Mouse (Mus musculus) leukemia stem cell, adult 10-12 weeks (primary cell): ENCODE measurements around the gene C1ql1. TPM values are rescaled to one million over a fixed set of nuclear protein-coding genes. Genes with fewer than 3 reads are reported as not detected.

ENCODE experiments used
- polyA plus RNA-seq: library from polyadenylated mRNA; stranded (reverse); fragments of >175 nt; gene quantifications from 2 replicates; pipeline ENCODE4 v1.2.3, GENCODE M21; 2012; ENCODE audit warnings: low replicate concordance

The C1ql1 gene
- 0.11 TPM in 1 of 2 replicates, not detected in the other for polyA plus RNA-seq

DNA sequence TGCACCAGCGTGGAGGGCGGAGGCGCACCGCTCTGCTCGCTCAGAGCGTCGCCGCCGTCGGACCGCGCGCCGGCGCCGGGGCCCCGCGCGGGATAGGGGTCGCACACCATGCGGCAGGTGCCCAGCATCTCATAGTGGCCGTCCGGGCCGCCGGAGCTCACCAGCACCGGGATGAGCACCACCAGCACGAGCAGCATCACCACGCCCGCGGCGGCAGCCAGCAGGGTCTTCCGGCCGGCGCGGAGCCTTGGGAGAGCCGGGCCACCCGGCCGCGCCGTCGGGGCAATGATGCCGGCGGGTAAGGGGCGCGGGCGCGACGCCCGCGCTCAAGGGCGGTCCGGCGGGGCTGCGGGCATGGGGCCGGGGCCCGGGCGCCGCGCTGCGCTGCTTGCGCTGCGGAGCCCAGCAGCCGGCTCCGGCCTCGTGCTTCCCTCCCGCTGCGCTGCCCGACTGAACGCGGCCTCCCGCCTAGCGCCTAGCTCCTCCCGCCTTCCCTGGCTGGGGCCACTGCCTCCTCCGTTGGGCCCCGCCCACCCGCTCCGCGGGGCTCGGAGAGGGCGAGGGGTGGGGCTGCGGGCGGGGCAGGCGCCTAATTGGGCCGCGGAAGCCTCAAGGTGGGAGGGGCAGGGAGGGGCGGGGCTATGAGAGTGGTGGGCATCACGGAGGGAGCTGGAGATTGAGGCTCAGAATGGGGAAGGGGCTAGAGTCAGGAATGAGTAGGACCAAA lies at the start of gene C1ql1:
Gene C1ql1 (minus strand): TSS at position 424 of the 727 bp plus-strand sequence.

DNA sequence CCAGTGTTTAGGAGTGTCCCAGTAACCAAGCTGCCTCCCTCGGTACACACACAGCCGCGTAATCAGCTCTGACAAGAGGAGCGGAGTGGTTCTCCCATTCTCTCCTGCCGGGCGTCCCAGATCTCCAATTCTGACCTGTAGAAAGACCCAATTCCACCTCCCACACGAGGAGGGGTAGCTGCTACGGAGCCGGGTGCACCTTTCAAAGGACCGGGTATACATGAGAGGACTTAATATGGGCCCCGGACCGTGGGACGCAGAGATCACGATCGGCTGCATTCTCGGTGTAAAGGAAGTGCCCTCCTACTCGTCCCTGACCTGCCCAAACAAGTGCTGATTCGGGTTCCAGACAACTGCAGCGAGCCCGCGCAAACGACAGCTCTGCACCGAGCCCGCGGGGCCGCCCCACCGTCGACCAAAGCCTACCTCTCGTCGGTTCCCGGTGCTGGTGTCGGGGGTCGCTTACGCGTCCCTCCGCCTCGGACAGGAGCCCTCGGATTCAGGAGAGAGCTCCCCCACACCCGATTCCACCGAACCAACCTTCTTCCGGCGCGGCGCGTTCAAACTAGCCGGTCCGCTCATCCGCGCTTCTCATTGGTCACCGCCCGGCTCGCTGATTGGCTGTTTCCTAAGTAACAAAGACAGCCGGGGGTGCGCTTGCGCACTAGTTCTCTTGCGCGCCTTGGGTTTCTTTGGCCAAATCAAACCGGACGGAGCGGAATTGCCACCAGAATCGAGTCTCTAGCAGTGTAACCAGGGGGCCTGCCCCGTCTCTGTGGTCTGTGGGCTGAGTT lies 21.7 kb downstream of the C1ql1 start, which contains the start of gene Kif18b:
Gene Kif18b (minus strand): TSS at position 568 of the 794 bp plus-strand sequence.

DNA sequence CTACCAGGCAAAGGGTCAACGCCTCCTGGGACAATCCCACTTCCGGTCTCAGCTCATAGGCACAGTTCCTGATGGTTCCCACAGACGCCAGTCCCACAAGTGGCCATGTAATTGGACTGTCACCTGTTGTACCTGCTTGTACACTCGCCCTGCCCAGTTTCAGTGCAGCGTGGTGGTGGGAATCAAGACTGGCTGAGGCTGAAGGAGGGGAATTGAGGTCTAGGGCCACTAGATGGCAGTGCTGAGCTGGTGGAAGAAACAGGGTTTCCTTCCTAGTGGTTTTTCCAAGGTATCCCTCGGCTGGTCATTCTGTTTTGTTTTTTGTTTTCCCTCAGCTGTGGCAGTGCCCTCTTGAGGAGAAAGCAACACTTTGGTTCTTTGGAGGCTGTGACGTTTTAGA lies 45.7 kb downstream of the C1ql1 start, which contains the start of gene Gfap:
Gene Gfap (minus strand): TSS at position 150 of the 400 bp plus-strand sequence.

Other genes with a start within 250 kb of the C1ql1 start
- gene Ccdc43, start 248.9 kb downstream of the C1ql1 start, polyA plus RNA-seq = 2.6 and 4.1 TPM in 2 replicates
- 1.3 and 1.6 TPM in 2 replicates for gene Adam11, start 185.2 kb downstream of the C1ql1 start, polyA plus RNA-seq
- gene Gjc1, start 127.0 kb downstream of the C1ql1 start, polyA plus RNA-seq = 0.20 TPM in 1 of 2 replicates, not detected in the other
- not detected in 2 replicates for gene Higd1b, start 110.8 kb downstream of the C1ql1 start, polyA plus RNA-seq
- gene Eftud2, start 65.7 kb downstream of the C1ql1 start, polyA plus RNA-seq = 122 and 194 TPM in 2 replicates
- not detected in 2 replicates for gene Ccdc103, start 65.5 kb downstream of the C1ql1 start, polyA plus RNA-seq
- not detected in 2 replicates for gene Fam187a, start 61.5 kb downstream of the C1ql1 start, polyA plus RNA-seq
- 1.0 and 1.1 TPM in 2 replicates for gene Gfap, start 45.8 kb downstream of the C1ql1 start, polyA plus RNA-seq
- 27.7 and 63.8 TPM in 2 replicates for gene Kif18b, start 21.6 kb downstream of the C1ql1 start, polyA plus RNA-seq
- gene Nmt1, start 81.5 kb upstream of the C1ql1 start, polyA plus RNA-seq = 2.2 and 23.9 TPM in 2 replicates
- 34.7 and 104 TPM in 2 replicates for gene Dcakd, start 81.6 kb upstream of the C1ql1 start, polyA plus RNA-seq
- gene Plcd3, start 155.0 kb upstream of the C1ql1 start, polyA plus RNA-seq = 0.51 and 0.59 TPM in 2 replicates
- 43.1 and 44.8 TPM in 2 replicates for gene Acbd4, start 155.0 kb upstream of the C1ql1 start, polyA plus RNA-seq
- 10.6 and 12.4 TPM in 2 replicates for gene Hexim1, start 169.5 kb upstream of the C1ql1 start, polyA plus RNA-seq
- gene Hexim2, start 185.7 kb upstream of the C1ql1 start, polyA plus RNA-seq = 6.5 and 8.1 TPM in 2 replicates
- 32.9 and 73.9 TPM in 2 replicates for gene Fmnl1, start 224.4 kb upstream of the C1ql1 start, polyA plus RNA-seq